Mouse (Mus musculus): ENCODE results near the gene Gria1. TPM values are rescaled to one million over a fixed set of nuclear protein-coding genes. Genes with fewer than 3 reads are reported as not detected.

The Gria1 gene
- polyA plus RNA-seq, 1 experiment from 2014 or later = 48.1 TPM

DNA sequence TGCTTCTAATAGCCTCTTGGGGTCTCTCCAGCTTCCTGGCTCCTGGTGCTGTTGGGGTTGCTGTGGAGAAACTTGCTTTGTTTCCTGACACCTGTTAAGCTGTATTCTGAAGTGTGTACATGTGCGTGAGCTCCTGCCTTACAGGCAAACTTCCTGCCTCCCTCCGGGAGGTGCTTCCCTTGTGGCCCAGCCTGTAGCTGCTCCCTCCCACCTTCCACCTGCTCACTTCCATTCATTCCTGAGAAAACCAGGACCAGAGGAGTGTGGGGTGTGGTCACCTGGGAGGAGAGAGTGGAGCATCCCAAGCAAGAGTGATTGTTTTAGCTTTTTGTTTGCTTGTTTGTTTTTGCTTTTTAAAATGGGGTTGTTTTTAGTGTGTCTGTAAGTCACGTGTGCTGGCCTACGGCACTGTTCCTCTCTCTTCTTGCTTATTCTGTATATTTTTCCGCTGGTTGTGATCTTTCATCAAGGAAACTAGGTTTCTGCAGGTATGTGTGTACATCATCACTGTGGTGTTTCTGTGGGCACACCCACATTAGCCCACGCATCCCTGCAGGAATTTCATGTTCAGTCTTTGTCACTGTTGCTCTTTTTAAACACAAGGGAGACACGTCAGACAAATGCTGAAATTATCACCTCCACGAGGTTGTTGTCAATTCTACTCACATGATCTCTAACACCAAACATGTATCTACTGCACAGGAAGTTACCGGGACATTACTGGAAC is 2.4 kb downstream of the Gria1 start:
- ATAC-seq (ENCODE audit: low FRiP score, low read depth) = peak; percentile 36; the same call in 1 of the 2 replicates
- H3K9me3 ChIP-seq = no peaks in the 10 kb centered on the region
- peaks cover 28% of the 10 kb centered on the region for H3K4me1 ChIP-seq (replicated peaks)
- peaks cover 4% of the 10 kb centered on the region; the same call in 1 of the 2 replicates for H3K27me3 ChIP-seq
- H3K27ac ChIP-seq (replicated peaks) = no peak overlapping the region
- H3K9ac ChIP-seq = no peak overlapping the region
- peak overlapping the region; percentile 50 for H3K4me3 ChIP-seq
- H3K4me2 ChIP-seq = peak overlapping the region; percentile 62
- no peaks in the 10 kb centered on the region for H3K36me3 ChIP-seq
- 65% methylated on average over 9 of the region's 9 CpGs for WGBS

DNA sequence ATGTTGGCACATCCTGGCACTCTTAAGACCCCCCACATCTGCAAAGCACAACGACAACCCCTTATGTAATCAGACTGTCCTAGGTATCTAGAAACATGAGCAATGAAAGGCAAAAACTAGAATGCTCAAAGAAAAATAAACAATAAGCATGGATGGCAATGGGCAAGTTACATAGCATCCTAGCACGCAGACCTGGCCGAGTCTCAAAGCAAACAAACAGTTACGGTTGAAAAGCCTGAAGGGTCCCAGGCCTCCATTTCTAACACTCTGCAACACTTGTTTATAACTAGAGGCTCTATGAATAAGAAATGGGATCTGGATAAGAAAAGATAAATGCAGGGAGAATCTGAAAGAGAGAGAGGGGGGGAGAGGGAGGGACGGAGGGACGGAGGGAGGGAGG is 3.2 kb downstream of the Gria1 start:
- peaks cover 4% of the 10 kb centered on the region; the same call in 1 of the 2 replicates for H3K27me3 ChIP-seq
- H3K9me3 ChIP-seq = no peaks in the 10 kb centered on the region
- no peak overlapping the region for H3K9ac ChIP-seq
- H3K4me3 ChIP-seq = peak overlapping the region; percentile 50
- no peak overlapping the region for H3K27ac ChIP-seq (replicated peaks)
- 61% methylated on average over 6 of the region's 6 CpGs for WGBS
- H3K4me1 ChIP-seq (replicated peaks) = peaks cover 28% of the 10 kb centered on the region
- no peaks in the 10 kb centered on the region for H3K36me3 ChIP-seq
- no peak for ATAC-seq (ENCODE audit: low FRiP score, low read depth)
- peak overlapping the region; percentile 62 for H3K4me2 ChIP-seq

DNA sequence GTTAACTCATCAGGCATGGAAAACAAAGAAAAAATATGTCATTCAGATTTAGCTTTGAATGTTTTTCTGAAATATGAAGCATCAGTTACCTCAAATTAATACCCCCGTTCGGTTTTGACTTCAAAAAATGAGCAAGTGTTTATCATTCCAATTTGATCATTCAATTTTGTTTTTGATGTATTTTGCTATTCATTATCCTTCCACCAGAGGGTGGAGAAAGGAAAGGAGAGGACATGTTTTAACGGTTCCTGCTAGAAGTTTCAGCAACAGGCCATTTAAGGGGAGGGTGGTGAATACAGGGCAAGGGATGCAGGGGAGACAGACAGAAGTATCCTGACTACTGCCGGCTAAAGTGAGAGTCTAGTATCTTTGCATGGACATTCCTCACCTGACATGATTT is 7.3 kb downstream of the Gria1 start:
- ATAC-seq (ENCODE audit: low FRiP score, low read depth) = no peak
- WGBS = 71% methylated on average over 4 of the region's 4 CpGs
- Histone ChIP-seq H3K27ac (replicated peaks) (no peak overlapping the region), H3K4me2 (no peak overlapping the region), H3K27me3 (no peaks in the 10 kb centered on the region), H3K36me3 (no peaks in the 10 kb centered on the region), H3K9me3 (no peaks in the 10 kb centered on the region), H3K4me3 (no peak overlapping the region), H3K4me1 (replicated peaks) (peaks cover 16% of the 10 kb centered on the region), H3K9ac (no peak overlapping the region)

DNA sequence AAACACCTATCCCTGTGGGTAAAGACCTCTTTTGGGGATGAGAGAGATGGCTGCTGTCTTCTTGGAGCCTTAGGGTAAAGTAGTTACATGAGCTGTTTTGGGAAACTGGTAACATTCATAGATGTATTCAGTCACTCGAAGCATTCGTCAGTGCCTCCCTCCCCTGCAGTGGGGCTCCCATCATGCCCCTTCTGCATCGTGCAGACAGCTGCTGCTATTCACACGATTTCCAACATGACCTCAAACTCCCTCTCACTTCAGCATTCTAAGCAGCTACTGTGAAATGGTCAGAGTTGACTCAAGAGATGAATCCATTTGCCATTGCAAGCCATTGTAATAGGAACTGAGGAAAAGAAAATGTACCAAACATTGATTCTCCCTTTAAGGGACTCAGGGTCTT is 11.2 kb downstream of the Gria1 start:
- Histone ChIP-seq H3K27me3 (no peaks in the 10 kb centered on the region), H3K9me3 (no peaks in the 10 kb centered on the region), H3K36me3 (no peaks in the 10 kb centered on the region), H3K4me3 (no peak overlapping the region), H3K4me2 (no peak overlapping the region), H3K27ac (replicated peaks) (no peak overlapping the region), H3K9ac (no peak overlapping the region), H3K4me1 (replicated peaks) (0 out of 2 replicates have a peak, but pooled peaks cover 14% of the 10 kb centered on the region)
- WGBS = 30% methylated on average over 4 of the region's 4 CpGs
- ATAC-seq (ENCODE audit: low FRiP score, low read depth) = no peak

DNA sequence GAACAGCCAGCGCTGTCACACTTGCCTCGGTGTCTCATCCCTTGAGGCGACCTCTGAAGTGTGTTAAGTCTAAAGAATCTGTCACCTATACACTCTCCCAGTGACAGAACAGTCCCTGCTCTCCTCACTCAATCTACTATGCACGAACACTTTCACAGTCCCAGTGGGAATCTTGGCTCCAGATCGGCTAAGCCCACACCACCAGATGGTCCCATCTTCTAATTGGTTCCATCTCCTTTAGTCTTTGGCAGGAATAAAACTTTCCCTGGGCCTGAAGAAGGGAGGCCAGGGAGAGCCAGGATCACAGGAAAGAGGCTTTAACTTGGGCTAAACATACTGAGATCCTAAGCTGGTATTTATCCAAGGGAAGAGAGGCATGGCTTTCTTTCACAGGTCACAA is 19.3 kb downstream of the Gria1 start:
- Histone ChIP-seq H3K36me3 (no peaks in the 10 kb centered on the region), H3K27ac (replicated peaks) (no peak overlapping the region), H3K9ac (no peak overlapping the region), H3K4me1 (replicated peaks) (no peaks in the 10 kb centered on the region), H3K27me3 (no peaks in the 10 kb centered on the region), H3K4me3 (no peak overlapping the region), H3K9me3 (no peaks in the 10 kb centered on the region), H3K4me2 (no peak overlapping the region)
- no peak for ATAC-seq (ENCODE audit: low FRiP score, low read depth)
- WGBS = 58% methylated on average over 5 of the region's 5 CpGs

DNA sequence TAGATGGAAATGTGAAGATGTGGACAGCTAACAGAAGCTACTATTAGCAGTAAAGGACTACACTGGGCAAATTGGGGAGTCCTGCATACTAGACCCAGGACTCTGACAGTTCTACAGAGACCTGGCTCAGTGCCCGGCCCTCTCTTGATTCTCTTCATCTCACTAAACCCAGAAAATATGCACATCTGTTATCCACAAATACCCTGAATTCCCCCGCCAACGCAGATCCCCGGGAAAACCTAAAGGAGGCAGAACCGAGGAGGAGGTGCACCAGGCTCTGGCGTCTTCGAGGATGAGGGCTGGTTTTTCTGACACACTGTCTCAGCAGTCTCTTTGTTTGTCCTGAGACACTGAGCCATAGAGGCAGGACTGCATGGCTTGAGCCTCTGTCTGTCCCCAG is 27.6 kb downstream of the Gria1 start:
- ATAC-seq (ENCODE audit: low FRiP score, low read depth) = no peak
- Histone ChIP-seq H3K27ac (replicated peaks) (no peak overlapping the region), H3K9me3 (no peaks in the 10 kb centered on the region), H3K9ac (no peak overlapping the region), H3K4me1 (replicated peaks) (0 out of 2 replicates have a peak, but pooled peaks cover 5% of the 10 kb centered on the region), H3K27me3 (no peaks in the 10 kb centered on the region), H3K4me2 (no peak overlapping the region), H3K36me3 (no peaks in the 10 kb centered on the region), H3K4me3 (no peak overlapping the region)
- 47% methylated on average over 7 of the region's 7 CpGs for WGBS

DNA sequence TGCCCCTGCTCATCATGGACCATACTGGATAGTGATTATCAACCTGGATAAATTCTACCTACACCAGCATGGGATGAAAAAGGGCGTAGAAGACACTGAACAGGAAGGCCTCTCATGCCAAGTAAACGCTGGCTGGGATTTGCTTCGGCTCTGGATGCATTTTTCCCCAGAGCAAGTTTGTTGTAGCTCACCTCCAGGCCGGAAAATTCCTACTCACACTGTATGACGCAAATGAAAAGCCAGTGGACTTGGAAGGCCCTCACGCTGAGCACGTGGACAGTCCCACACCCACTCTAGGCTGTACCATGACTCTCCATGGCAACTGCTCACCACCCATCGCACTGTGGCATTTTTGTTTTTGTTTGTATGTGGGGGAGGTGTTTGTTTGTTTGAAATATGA is 28.1 kb downstream of the Gria1 start:
- no peak overlapping the region for H3K9ac ChIP-seq
- no peak overlapping the region for H3K4me3 ChIP-seq
- H3K27me3 ChIP-seq = no peaks in the 10 kb centered on the region
- ATAC-seq (ENCODE audit: low FRiP score, low read depth) = no peak
- no peak overlapping the region for H3K4me2 ChIP-seq
- H3K9me3 ChIP-seq = no peaks in the 10 kb centered on the region
- no peak overlapping the region for H3K27ac ChIP-seq (replicated peaks)
- 0 out of 2 replicates have a peak, but pooled peaks cover 5% of the 10 kb centered on the region for H3K4me1 ChIP-seq (replicated peaks)
- H3K36me3 ChIP-seq = no peaks in the 10 kb centered on the region
- 73% methylated on average over 8 of the region's 8 CpGs for WGBS

DNA sequence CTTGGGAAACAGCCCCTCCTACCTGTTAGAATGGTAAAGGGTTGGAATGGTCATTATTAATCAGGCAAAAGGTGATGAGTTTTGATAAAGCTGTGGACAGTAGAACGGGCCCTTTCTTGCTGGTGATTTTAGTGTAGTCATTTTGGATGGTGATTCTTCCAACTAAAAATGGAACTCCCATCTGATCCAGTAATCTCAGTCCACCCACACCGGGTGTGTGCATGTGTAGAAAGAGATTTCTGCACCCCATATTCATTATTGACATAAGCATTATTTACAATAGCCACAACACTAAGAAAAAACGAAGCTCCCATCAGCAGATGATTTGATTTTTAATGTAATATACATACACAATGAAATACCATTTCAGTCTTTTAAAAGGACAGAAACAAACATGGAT is 30.9 kb downstream of the Gria1 start:
- WGBS = 90% methylated on average over 3 of the region's 3 CpGs
- Histone ChIP-seq H3K4me1 (replicated peaks) (0 out of 2 replicates have a peak, but pooled peaks cover 5% of the 10 kb centered on the region), H3K9ac (no peak overlapping the region), H3K4me3 (no peak overlapping the region), H3K36me3 (no peaks in the 10 kb centered on the region), H3K27me3 (no peaks in the 10 kb centered on the region), H3K4me2 (no peak overlapping the region), H3K9me3 (no peaks in the 10 kb centered on the region), H3K27ac (replicated peaks) (no peak overlapping the region)
- no peak for ATAC-seq (ENCODE audit: low FRiP score, low read depth)

DNA sequence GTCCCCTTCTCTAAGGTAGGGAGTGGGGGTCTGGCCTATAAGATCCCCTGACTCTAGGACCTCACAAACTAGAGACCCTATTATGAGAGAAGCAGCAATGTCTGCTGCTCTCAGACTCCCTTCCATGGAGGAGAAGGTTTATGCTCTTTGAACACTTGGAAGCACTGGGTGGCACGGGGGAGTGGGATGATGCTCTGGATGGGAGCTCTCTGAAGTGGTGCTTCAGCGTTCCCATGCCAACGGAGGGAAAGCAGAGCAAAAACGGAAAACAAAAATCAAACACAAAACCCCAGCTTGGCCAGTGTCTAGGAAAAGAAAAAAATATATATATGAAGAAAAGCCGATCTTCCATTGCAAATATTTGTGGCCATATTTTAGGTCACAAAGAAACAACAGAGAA is 33.0 kb downstream of the Gria1 start:
- WGBS = 66% methylated on average over 5 of the region's 5 CpGs
- Histone ChIP-seq H3K36me3 (no peaks in the 10 kb centered on the region), H3K4me3 (no peak overlapping the region), H3K4me1 (replicated peaks) (0 out of 2 replicates have a peak, but pooled peaks cover under 1% of the 10 kb centered on the region), H3K9ac (no peak overlapping the region), H3K27me3 (no peaks in the 10 kb centered on the region), H3K27ac (replicated peaks) (no peak overlapping the region), H3K4me2 (no peak overlapping the region), H3K9me3 (no peaks in the 10 kb centered on the region)
- no peak for ATAC-seq (ENCODE audit: low FRiP score, low read depth)

DNA sequence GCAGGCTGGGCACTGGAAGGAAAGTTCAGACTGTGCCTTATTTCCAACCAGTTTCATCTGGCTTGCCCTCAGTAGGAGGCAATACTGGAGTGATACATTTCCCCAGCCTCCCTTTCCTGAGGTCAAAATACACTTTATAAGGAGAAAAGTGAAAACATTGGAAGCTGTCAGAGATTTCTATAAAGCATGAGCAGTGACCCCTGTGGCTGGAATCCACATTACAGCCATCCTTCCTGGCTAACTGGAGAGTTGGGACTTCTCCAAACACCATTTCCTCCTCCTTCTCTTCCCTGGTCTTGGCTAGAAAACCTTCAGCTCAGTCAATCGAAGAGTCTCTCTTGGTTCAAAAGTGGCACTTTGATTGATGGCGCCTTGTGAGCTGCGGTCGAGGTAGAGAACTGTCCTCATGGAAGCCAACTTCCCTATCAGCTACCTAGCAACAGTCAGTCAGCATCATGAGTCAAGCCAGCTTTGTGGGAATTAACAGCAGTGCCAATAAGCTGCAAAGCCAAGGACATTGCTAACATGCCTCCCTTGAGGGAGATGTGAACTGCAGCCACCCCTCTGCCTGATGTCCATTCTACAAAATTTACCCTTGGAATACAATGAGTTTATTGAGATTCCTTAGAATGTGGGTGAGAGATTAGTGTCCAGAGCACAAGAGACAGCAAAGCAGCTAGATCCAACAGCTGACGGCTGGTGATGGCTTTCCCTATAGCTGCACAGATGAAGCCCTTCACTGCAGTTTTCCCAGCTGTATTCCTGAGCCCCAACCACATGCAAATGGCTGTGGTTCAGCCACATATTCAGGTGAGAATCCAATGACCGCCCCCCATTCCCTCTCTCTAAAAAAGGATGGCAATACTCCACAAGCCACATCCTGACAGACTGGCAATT is 40.7 kb downstream of the Gria1 start:
- Histone ChIP-seq H3K9me3 (no peaks in the 10 kb centered on the region), H3K27me3 (no peaks in the 10 kb centered on the region), H3K4me3 (no peak overlapping the region), H3K4me1 (replicated peaks) (peaks cover 5% of the 10 kb centered on the region; the same call in 1 of the 2 replicates), H3K4me2 (no peak overlapping the region), H3K27ac (replicated peaks) (no peak overlapping the region), H3K9ac (no peak overlapping the region), H3K36me3 (no peaks in the 10 kb centered on the region)
- 57% methylated on average over 6 of the region's 6 CpGs for WGBS
- peak; percentile 82 for ATAC-seq (ENCODE audit: low FRiP score, low read depth)

DNA sequence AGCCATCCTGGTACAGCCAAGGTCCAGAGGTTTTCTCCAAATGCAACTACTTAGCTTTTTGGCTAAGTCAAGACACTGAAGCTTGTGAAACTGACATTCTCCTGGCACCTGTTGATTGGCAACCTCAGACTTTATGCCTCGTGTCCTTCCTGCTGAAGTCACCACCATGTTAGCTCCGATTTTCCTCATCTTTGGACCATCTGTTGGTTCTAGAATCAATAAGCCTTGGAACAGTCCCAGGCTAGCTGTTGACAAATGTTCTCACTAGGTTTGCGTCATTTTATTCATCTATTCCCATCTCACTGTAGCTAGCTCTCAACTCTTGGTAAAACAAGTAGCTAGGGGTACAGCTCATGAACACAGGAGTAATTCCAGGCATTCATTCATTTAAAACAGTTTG is 51.3 kb downstream of the Gria1 start:
- 89% methylated on average over 3 of the region's 3 CpGs for WGBS

More for the DNA sequence above, 51.3 kb downstream of the Gria1 start:
- no peak overlapping the region for H3K9ac ChIP-seq
- H3K27ac ChIP-seq (replicated peaks) = no peak overlapping the region
- H3K27me3 ChIP-seq = no peaks in the 10 kb centered on the region
- no peak overlapping the region for H3K4me2 ChIP-seq
- H3K36me3 ChIP-seq = no peaks in the 10 kb centered on the region
- no peak overlapping the region for H3K4me3 ChIP-seq
- ATAC-seq (ENCODE audit: low FRiP score, low read depth) = no peak
- H3K9me3 ChIP-seq = no peaks in the 10 kb centered on the region
- H3K4me1 ChIP-seq (replicated peaks) = no peaks in the 10 kb centered on the region

All from hindbrain, embryonic 15.5 days (tissue).